Comparison of ENCODE assay signal across 11 mouse cellular contexts in genomic region chr11:73172186-73172585, GRCm38 (mm10). TPM values are rescaled to one million over a fixed set of nuclear protein-coding genes. Genes with fewer than 3 reads are reported as not detected.
A peak's percentile ranks its signal among the peaks of the same experiment; 100 is the strongest.
DNase-seq lines count a peak whose midpoint lies in the region; ATAC-seq and TF ChIP-seq lines count a peak whose summit lies in the region.
"Had no signal": no experiment of that assay in that cellular context is flagged by ENCODE, and none has a peak within 500 bp of the region (broad histone marks: within the 10 kb centered on the region; RNA-seq: fewer than 3 reads in every experiment).

No protein-coding gene starts in this region.

- no peaks in the 10 kb centered on the region for H3K27me3 ChIP-seq in hindbrain, embryonic 16.5 days (replicated peaks; ENCODE audit: control insufficient read depth, insufficient read depth, low read length)
- no peaks in the 10 kb centered on the region for H3K27me3 ChIP-seq in hindbrain, embryonic 14.5 days (ENCODE audit: control insufficient read depth, insufficient read depth, low read length)
- no peaks in the 10 kb centered on the region for H3K27me3 ChIP-seq in intestine, postnatal 0 days (replicated peaks; ENCODE audit: control insufficient read depth, insufficient read depth, low read length)
- H3K27me3 ChIP-seq in lung, postnatal 0 days (replicated peaks; ENCODE audit: insufficient read depth, low read length): no peaks in the 10 kb centered on the region
- H3K27me3 ChIP-seq in midbrain, embryonic 13.5 days: no peaks in the 10 kb centered on the region
- H3K27me3 ChIP-seq: midbrain, embryonic 12.5 days had no signal

- no peak overlapping the region for H3K4me3 ChIP-seq in hindbrain, embryonic 16.5 days (ENCODE audit: low read length)
- H3K4me3 ChIP-seq in hindbrain, embryonic 14.5 days (replicated peaks; ENCODE audit: low read length): no peak overlapping the region
- H3K4me3 ChIP-seq in intestine, postnatal 0 days (ENCODE audit: low read depth, low read length): no peak overlapping the region
- no peak overlapping the region for H3K4me3 ChIP-seq in lung, postnatal 0 days (ENCODE audit: low read depth, low read length)
- no peak overlapping the region for H3K4me3 ChIP-seq in midbrain, embryonic 13.5 days (replicated peaks)
- H3K4me3 ChIP-seq: layer of hippocampus, adult 2 months; midbrain, embryonic 12.5 days had no signal

- no peak for DNase-seq in hindbrain, embryonic 14.5 days (ENCODE audit: low spot score)
- peak; percentile 56 for DNase-seq in gastrocnemius, adult 18-20 months (ENCODE audit: low spot score)
- DNase-seq in lung, postnatal 0 days (ENCODE audit: low spot score): peak; percentile 95
- no peak for DNase-seq in right cerebral cortex, postnatal 25 days
- DNase-seq in thymus, postnatal 4 days: no peak
- DNase-seq: right cerebral cortex, adult 18-20 months had no signal

- H3K9ac ChIP-seq in hindbrain, embryonic 16.5 days (ENCODE audit: low read depth, low read length): 0 out of 2 replicates have a peak overlapping the region, but pooled peaks have one; percentile 5
- no peak overlapping the region for H3K9ac ChIP-seq in hindbrain, embryonic 14.5 days
- no peak overlapping the region; the same call in 1 of the 2 replicates for H3K9ac ChIP-seq in intestine, postnatal 0 days (ENCODE audit: low read depth, low read length)
- H3K9ac ChIP-seq in lung, postnatal 0 days (replicated peaks; ENCODE audit: low read depth): no peak overlapping the region
- no peak overlapping the region for H3K9ac ChIP-seq in midbrain, embryonic 13.5 days (replicated peaks)
- H3K9ac ChIP-seq: midbrain, embryonic 12.5 days had no signal

- WGBS in hindbrain, embryonic 16.5 days: 60% methylated on average over 5 of the region's 5 CpGs
- WGBS in hindbrain, embryonic 14.5 days: 68% methylated on average over 5 of the region's 5 CpGs
- WGBS in intestine, postnatal 0 days: 37% methylated on average over 5 of the region's 5 CpGs
- 14% methylated on average over 5 of the region's 5 CpGs for WGBS in lung, postnatal 0 days
- 74% methylated on average over 5 of the region's 5 CpGs for WGBS in midbrain, embryonic 13.5 days

- no peak overlapping the region for H3K4me2 ChIP-seq in hindbrain, embryonic 16.5 days (ENCODE audit: low read length)
- H3K4me2 ChIP-seq in hindbrain, embryonic 14.5 days (replicated peaks): no peak overlapping the region
- H3K4me2 ChIP-seq in intestine, postnatal 0 days (replicated peaks; ENCODE audit: low read depth): no peak overlapping the region
- H3K4me2 ChIP-seq in lung, postnatal 0 days (replicated peaks; ENCODE audit: low read depth, low read length): no peak overlapping the region
- no peak overlapping the region for H3K4me2 ChIP-seq in midbrain, embryonic 13.5 days (replicated peaks)
- H3K4me2 ChIP-seq: midbrain, embryonic 12.5 days had no signal

- peak; percentile 58; the same call in 1 of the 2 replicates for TF ChIP-seq EP300 in lung, postnatal 0 days (IDR thresholded peaks at IDR 0.05)

- peaks cover 6% of the 10 kb centered on the region; the same call in 1 of the 2 replicates for H3K36me3 ChIP-seq in hindbrain, embryonic 16.5 days (ENCODE audit: control insufficient read depth, insufficient read depth, low read length)
- H3K36me3 ChIP-seq in hindbrain, embryonic 14.5 days (replicated peaks; ENCODE audit: control insufficient read depth, insufficient read depth): peaks cover 20% of the 10 kb centered on the region; the same call in 1 of the 2 replicates
- peaks cover 7% of the 10 kb centered on the region for H3K36me3 ChIP-seq in intestine, postnatal 0 days (ENCODE audit: control insufficient read depth, insufficient read depth)
- H3K36me3 ChIP-seq in lung, postnatal 0 days (ENCODE audit: insufficient read depth, low read length): no peaks in the 10 kb centered on the region
- peaks cover 35% of the 10 kb centered on the region for H3K36me3 ChIP-seq in midbrain, embryonic 13.5 days

- no peak for TF ChIP-seq CTCF in intestine, postnatal 0 days (IDR thresholded peaks at IDR 0.05; ENCODE audit: low read depth)
- no peak for TF ChIP-seq CTCF in lung, postnatal 0 days (IDR thresholded peaks at IDR 0.05)

- H3K27ac ChIP-seq in hindbrain, embryonic 16.5 days (ENCODE audit: low read depth, low read length): no peak overlapping the region
- no peak overlapping the region for H3K27ac ChIP-seq in hindbrain, embryonic 14.5 days
- 0 out of 2 replicates have a peak overlapping the region, but pooled peaks have one; percentile 0 for H3K27ac ChIP-seq in intestine, postnatal 0 days (ENCODE audit: low read depth, low read length)
- peak overlapping the region; percentile 34 for H3K27ac ChIP-seq in lung, postnatal 0 days (ENCODE audit: low read length)
- no peak overlapping the region for H3K27ac ChIP-seq in midbrain, embryonic 13.5 days
- H3K27ac ChIP-seq: layer of hippocampus, adult 2 months; midbrain, embryonic 12.5 days had no signal

- no peaks in the 10 kb centered on the region for H3K9me3 ChIP-seq in hindbrain, embryonic 16.5 days (ENCODE audit: control insufficient read depth, low read length)
- H3K9me3 ChIP-seq in hindbrain, embryonic 14.5 days (ENCODE audit: control insufficient read depth, low read length): no peaks in the 10 kb centered on the region
- no peaks in the 10 kb centered on the region for H3K9me3 ChIP-seq in intestine, postnatal 0 days (ENCODE audit: control insufficient read depth)
- no peaks in the 10 kb centered on the region for H3K9me3 ChIP-seq in lung, postnatal 0 days (ENCODE audit: low read length)
- H3K9me3 ChIP-seq in midbrain, embryonic 13.5 days: no peaks in the 10 kb centered on the region
- H3K9me3 ChIP-seq: midbrain, embryonic 12.5 days had no signal

- ATAC-seq in hindbrain, embryonic 16.5 days: no peak
- ATAC-seq in hindbrain, embryonic 14.5 days (ENCODE audit: low FRiP score): no peak
- no peak for ATAC-seq in intestine, postnatal 0 days
- peak; percentile 14 for ATAC-seq in lung, postnatal 0 days
- no peak for ATAC-seq in midbrain, embryonic 13.5 days

- peaks cover 17% of the 10 kb centered on the region for H3K4me1 ChIP-seq in hindbrain, embryonic 16.5 days (ENCODE audit: control insufficient read depth, insufficient read depth, low read depth, low read length)
- H3K4me1 ChIP-seq in hindbrain, embryonic 14.5 days (replicated peaks; ENCODE audit: control insufficient read depth, insufficient read depth, low read length): peaks cover 16% of the 10 kb centered on the region
- no peaks in the 10 kb centered on the region for H3K4me1 ChIP-seq in intestine, postnatal 0 days (replicated peaks; ENCODE audit: control insufficient read depth, insufficient read depth, low read length)
- peaks cover 14% of the 10 kb centered on the region; the same call in 1 of the 2 replicates for H3K4me1 ChIP-seq in lung, postnatal 0 days (ENCODE audit: insufficient read depth, low read depth, low read length)
- peaks cover 18% of the 10 kb centered on the region for H3K4me1 ChIP-seq in midbrain, embryonic 13.5 days (replicated peaks)

RNA-seq across cellular contexts. Expression of gene Emc6, which starts 4.7 kb away (rescaled TPM):
- 141 and 145 TPM in 2 replicates for polyA plus RNA-seq in hindbrain, embryonic 16.5 days (2015; fragmentation: Nextera tagmentation; extraction: Ambion mirVana)
- 148 and 152 TPM in 2 replicates for polyA plus RNA-seq in hindbrain, embryonic 14.5 days (2014; fragmentation: Nextera tagmentation; extraction: Ambion mirVana)
- total RNA-seq in gastrocnemius, adult 18-20 months (2021): 10 to 100 TPM; 84.7 to 88.1 TPM
- 114 and 120 TPM in 2 replicates for polyA plus RNA-seq in intestine, postnatal 0 days (2015; fragmentation: Nextera tagmentation; extraction: Ambion mirVana)
- 160 and 177 TPM in 2 replicates for polyA plus RNA-seq in lung, postnatal 0 days (2015; fragmentation: Nextera tagmentation; extraction: Ambion mirVana)
- polyA plus RNA-seq in midbrain, embryonic 13.5 days (2015; fragmentation: Nextera tagmentation; extraction: Ambion mirVana): 122 and 123 TPM in 2 replicates

RNA-seq across cellular contexts. Expression of gene Tax1bp3, which starts 4.7 kb away (rescaled TPM):
- 120 and 129 TPM in 2 replicates for polyA plus RNA-seq in hindbrain, embryonic 16.5 days (2015; fragmentation: Nextera tagmentation; extraction: Ambion mirVana)
- 121 and 132 TPM in 2 replicates for polyA plus RNA-seq in hindbrain, embryonic 14.5 days (2014; fragmentation: Nextera tagmentation; extraction: Ambion mirVana)
- 10 to 100 TPM in 1 of 2 experiments, 1 to 10 TPM in 1; 7.8 to 12.0 TPM for total RNA-seq in gastrocnemius, adult 18-20 months (2021)
- 215 and 217 TPM in 2 replicates for polyA plus RNA-seq in intestine, postnatal 0 days (2015; fragmentation: Nextera tagmentation; extraction: Ambion mirVana)
- 373 and 379 TPM in 2 replicates for polyA plus RNA-seq in lung, postnatal 0 days (2015; fragmentation: Nextera tagmentation; extraction: Ambion mirVana)
- polyA plus RNA-seq in midbrain, embryonic 13.5 days (2015; fragmentation: Nextera tagmentation; extraction: Ambion mirVana): 193 and 195 TPM in 2 replicates

RNA-seq across cellular contexts. Expression of gene P2rx5, which starts 12.0 kb away (rescaled TPM):
- polyA plus RNA-seq in hindbrain, embryonic 16.5 days (2015; fragmentation: Nextera tagmentation; extraction: Ambion mirVana): 0.39 and 0.60 TPM in 2 replicates
- 0.33 and 1.0 TPM in 2 replicates for polyA plus RNA-seq in hindbrain, embryonic 14.5 days (2014; fragmentation: Nextera tagmentation; extraction: Ambion mirVana)
- 1 to 10 TPM; 8.1 to 8.4 TPM for total RNA-seq in gastrocnemius, adult 18-20 months (2021)
- polyA plus RNA-seq in intestine, postnatal 0 days (2015; fragmentation: Nextera tagmentation; extraction: Ambion mirVana): 0.04 and 0.08 TPM in 2 replicates
- 1.4 and 2.2 TPM in 2 replicates for polyA plus RNA-seq in lung, postnatal 0 days (2015; fragmentation: Nextera tagmentation; extraction: Ambion mirVana)
- polyA plus RNA-seq in midbrain, embryonic 13.5 days (2015; fragmentation: Nextera tagmentation; extraction: Ambion mirVana): 0.20 and 0.31 TPM in 2 replicates

RNA-seq across cellular contexts. Expression of gene Ctns, which starts 26.7 kb away (rescaled TPM):
- polyA plus RNA-seq in hindbrain, embryonic 16.5 days (2015; fragmentation: Nextera tagmentation; extraction: Ambion mirVana): 17.4 and 21.5 TPM in 2 replicates
- polyA plus RNA-seq in hindbrain, embryonic 14.5 days (2014; fragmentation: Nextera tagmentation; extraction: Ambion mirVana): 17.6 and 17.7 TPM in 2 replicates
- 1 to 10 TPM; 4.4 to 5.7 TPM for total RNA-seq in gastrocnemius, adult 18-20 months (2021)
- 46.8 and 53.2 TPM in 2 replicates for polyA plus RNA-seq in intestine, postnatal 0 days (2015; fragmentation: Nextera tagmentation; extraction: Ambion mirVana)
- polyA plus RNA-seq in lung, postnatal 0 days (2015; fragmentation: Nextera tagmentation; extraction: Ambion mirVana): 15.2 and 16.2 TPM in 2 replicates
- 21.1 and 22.1 TPM in 2 replicates for polyA plus RNA-seq in midbrain, embryonic 13.5 days (2015; fragmentation: Nextera tagmentation; extraction: Ambion mirVana)

RNA-seq across cellular contexts. Expression of gene Shpk, which starts 27.1 kb away (rescaled TPM):
- 2.5 and 3.0 TPM in 2 replicates for polyA plus RNA-seq in hindbrain, embryonic 16.5 days (2015; fragmentation: Nextera tagmentation; extraction: Ambion mirVana)
- polyA plus RNA-seq in hindbrain, embryonic 14.5 days (2014; fragmentation: Nextera tagmentation; extraction: Ambion mirVana): 1.6 and 2.5 TPM in 2 replicates
- total RNA-seq in gastrocnemius, adult 18-20 months (2021): under 1 TPM; 0.39 to 0.40 TPM
- polyA plus RNA-seq in intestine, postnatal 0 days (2015; fragmentation: Nextera tagmentation; extraction: Ambion mirVana): 21.3 and 26.3 TPM in 2 replicates
- polyA plus RNA-seq in lung, postnatal 0 days (2015; fragmentation: Nextera tagmentation; extraction: Ambion mirVana): 2.8 and 3.5 TPM in 2 replicates
- polyA plus RNA-seq in midbrain, embryonic 13.5 days (2015; fragmentation: Nextera tagmentation; extraction: Ambion mirVana): 1.7 and 1.8 TPM in 2 replicates

Comparison
In these comparisons a context has a peak if more than half of its experiments do, and no peak if none do; other contexts are left out.
1. H3K27ac ChIP-seq: peak in intestine, postnatal 0 days (single experiment) and lung, postnatal 0 days (single experiment); none in hindbrain, embryonic 16.5 days (single experiment), hindbrain, embryonic 14.5 days (single experiment) and midbrain, embryonic 13.5 days (single experiment).
2. DNase-seq: peak in gastrocnemius, adult 18-20 months (single experiment) and lung, postnatal 0 days (single experiment); none in hindbrain, embryonic 14.5 days (single experiment), right cerebral cortex, postnatal 25 days (single experiment) and thymus, postnatal 4 days (single experiment).